Mouse (Mus musculus): ENCODE results near the gene Atp13a5.

Atp13a5 gene

DNA sequence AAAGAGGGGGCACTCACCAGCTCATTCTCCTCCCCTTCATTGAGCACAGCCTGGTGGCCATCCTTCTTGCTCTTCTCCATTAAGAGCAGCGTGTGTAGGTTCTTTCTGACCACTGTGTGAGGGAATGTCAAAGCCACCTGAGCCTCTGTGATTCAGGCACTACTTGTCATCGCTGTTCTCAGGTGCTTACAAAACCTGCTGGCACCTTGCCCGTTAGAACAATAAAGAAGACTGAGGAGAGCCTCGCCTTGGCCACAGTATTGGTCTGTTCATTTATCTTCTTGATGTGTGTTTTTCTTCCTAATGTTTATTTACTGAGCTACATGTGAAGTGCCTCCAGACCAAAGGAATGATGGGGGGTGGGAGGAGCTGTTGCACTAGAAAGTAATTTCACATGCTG, at the start of gene Atp13a5:
Gene Atp13a5, minus strand, starts transcription at position 275 of the 400 bp plus-strand sequence.
- in situ Hi-C loops (cut with MboI, MseI), result no loop called here

DNA sequence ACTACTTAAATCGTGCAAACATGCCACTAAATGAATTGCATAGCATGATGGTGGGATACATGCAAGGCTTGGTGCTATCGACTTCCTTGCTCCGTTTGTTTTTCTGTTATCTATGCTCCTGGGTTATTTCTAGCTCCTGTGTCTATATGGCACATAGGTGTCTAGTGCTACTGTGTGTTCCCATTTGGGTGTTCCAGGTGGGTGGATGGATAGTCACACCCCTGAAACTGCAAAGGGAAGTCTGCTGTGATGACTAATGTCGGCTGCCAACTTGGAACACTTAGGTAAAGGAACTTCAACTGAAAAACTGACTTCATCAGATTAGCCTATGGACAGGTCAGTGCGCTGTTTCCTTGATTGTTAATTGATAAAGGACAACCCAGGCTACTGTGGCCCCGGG, 36.3 kb upstream of the Atp13a5 start:
- in situ Hi-C loops (cut with MboI, MseI), result loop anchor here (5.0 kb wide), 1 partner anchor 37 kb away; no protein-coding TSS in a partner anchor

DNA sequence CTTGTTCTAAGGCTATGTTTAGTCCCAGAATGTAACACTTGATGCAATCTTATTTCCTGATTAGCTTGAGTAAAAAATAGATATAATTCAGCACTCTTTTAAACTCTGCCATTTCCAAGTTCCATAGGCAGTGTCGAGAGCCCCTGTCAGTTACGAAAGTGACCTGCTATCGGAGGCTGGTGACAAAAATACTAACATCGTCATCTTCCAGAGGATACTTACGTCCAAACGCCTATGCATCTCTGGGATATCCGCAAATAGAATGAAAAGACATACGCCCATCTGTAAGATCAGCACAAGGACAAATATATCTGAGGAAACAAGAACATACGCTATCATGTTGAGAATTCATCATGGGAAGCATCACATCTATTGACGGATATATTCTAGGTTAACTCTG, 28.8 kb upstream of the Atp13a5 start:
- in situ Hi-C loops (cut with MboI, MseI), result no loop called here

DNA sequence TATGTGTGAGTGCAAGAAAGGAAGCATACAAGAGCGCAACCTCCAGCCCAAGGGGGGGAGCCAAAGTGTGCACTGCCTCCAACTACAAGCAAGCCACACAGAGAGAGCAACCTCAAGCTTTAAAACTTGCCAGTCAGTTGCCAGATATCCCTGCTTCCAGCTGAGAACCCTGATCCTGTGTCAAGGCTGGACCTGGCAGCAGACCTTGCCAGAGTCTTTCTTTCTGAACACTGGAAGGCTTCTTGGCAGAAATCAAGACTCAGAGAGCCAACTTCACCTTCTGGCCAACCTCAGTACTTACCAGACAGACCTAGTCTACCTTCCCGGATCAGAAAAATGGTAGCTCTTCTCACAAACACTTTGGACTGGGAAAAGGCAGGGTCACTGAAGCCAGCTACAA, 20.5 kb upstream of the Atp13a5 start:
- in situ Hi-C loops (cut with MboI, MseI), result loop anchor here (10.0 kb wide), 1 partner anchor 1904 kb away; no protein-coding TSS in a partner anchor

DNA sequence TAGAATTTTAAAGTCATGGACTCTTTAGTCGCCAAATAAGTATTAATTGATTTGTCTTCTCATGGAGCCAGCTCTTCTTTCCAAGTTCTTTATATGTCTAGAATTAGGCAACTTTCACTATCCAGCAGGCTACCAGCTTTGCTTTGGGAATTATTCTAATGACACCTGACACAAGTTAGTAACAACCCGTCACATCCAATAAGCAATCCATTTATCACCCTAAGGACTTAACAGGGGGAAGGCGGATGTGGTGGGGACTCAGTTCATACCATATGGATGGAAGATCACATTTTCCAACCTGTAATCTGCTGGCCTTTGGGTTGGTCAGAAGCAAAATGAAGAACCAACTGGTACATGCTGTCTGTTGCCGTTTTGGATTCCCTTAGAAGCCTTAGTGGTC, 6.2 kb upstream of the Atp13a5 start:
- in situ Hi-C loops (cut with MboI, MseI), result no loop called here

DNA sequence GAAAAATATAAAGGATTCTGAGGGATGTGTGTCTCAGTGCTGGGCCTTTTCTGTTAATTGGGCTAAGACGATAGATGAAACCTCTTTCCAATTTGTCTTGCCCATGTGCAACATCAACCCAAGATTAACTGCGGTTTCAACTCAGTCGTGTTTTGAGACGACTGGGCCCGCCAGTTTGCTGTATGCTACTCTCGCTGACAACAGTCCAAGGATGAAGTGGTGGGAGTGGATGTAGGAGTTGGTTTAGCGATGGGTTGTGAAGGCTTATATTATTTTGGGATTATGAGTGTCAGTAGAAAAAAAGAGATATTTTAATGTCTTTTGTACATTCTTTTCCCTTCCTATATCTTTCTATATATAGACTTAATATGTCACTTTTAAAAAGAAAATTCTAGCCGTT, 3.9 kb downstream of the Atp13a5 start:
- in situ Hi-C loops (cut with MboI, MseI), result no loop called here

DNA sequence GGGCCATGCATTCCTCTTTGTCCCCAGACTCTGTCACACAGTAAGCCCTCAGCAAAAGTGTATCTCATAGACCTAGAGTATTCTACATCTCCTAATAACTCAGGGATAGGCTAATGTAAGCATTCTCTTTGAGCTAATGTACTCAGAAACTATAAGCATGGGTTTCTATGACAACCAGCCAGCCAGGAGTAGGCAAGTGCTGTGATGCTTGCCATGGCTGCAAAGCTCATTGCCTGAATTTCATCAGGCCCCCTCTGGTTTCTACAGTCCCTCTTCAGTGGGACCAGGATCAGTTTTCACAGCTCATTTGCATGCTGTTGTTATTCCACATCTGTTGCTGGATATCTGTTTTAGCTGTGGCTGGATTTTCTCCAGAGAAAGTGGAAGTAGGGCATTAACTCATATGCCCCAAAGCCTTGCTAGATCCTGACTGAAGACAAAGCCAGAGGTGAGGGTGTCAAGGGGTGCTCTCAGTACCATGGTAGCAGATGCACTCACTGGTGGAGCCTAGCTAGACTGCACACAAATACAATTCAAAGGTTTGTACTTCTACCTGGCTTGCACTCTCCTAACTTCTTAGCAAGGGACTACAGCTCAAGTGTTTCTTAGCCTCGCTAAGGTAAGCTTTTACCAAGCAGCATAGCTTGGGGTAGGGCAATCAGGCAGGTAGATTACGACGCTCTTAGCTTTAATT, 47.0 kb downstream of the Atp13a5 start:
- in situ Hi-C loops (cut with MboI, MseI), result no loop called here

DNA sequence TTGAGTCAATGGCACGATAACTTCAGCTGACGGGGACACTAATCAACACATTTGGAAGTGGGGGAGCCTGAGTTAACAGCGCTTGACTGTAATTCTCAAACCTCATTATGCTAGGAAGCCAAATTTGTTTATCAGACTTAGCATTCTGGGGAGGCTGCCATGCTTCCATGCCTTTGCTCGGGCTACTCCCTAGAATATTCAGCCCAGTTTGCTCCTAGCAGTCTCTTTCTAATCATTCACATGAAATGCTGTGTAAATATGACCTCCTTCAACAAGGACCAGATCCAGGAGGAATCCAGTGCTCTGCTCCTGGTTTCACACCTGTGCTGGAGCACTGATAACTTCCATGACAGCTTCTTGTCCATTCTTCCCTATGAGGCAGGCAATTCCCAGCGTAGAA, 47.6 kb downstream of the Atp13a5 start:
- in situ Hi-C loops (cut with MboI, MseI), result no loop called here

DNA sequence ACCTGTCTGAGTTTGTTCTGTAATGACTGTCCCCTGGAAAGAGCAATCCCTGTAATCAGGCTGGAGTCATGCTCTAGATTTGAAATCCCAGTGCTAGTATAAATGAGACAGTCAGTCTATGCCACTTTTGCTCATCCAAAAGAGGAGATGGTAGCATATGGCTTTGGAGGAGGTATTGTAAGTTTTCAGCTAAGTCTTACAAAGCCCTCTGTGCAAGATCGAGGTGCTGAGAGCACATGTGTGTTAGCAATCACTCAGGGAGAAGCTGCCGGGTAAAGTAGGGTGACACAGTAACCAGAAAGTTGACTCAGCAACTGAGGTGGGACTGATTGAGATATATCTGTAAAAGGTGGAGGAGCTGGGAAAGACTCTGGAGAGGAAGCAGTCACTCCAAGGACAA, 49.3 kb downstream of the Atp13a5 start:
- in situ Hi-C loops (cut with MboI, MseI), result no loop called here

DNA sequence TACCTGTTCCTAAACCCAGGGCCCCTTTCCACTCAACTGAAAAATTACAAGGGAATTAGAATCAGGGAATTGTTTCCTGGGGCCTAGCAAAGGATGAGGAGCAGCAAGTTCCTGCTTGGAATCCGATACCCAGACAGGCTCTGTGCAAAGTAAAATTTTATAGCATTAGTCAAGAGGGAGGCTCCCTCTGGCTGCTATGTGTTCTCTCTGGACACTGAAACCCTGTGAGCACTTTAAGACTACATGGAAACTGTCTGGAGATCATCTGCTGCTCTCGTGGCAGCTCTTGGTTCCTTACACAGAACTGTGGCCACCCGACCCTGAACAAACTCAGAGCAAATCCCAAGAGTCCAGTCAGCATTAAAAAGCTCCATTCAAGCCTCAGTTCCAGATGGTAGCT, 50.6 kb downstream of the Atp13a5 start:
- in situ Hi-C loops (cut with MboI, MseI), result no loop called here

DNA sequence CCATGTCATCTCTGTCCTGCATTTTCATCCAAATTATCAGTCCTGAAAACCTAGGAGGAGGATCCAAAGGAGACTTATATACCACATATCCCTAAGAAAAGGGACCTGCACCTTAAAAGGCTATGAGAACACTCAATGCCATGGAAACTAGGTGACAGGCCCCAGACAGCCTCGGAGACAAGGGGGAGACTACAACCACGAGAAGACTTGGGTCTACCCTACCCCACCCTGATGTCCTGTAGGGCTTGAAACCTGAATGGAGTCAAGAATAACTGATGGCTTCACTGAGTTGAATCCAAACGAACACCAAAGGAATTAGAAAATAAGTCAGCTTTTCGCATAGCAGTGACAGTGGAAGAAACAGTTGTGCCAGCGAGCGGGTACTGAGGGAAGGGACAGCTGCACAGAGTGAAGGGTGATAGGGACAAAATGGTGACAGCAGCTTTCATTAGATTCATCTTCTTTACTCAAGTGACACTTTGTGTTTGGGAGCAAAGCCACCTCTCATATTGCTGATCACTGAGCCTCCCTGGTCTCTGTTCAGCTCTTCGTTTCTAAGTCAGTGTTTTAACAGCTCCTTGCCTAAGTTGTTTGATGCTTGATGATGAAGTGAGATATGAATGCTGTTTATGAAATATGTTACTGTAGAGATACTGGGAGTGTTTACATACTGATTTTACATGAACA, 53.2 kb downstream of the Atp13a5 start:
- in situ Hi-C loops (cut with MboI, MseI), result no loop called here

DNA sequence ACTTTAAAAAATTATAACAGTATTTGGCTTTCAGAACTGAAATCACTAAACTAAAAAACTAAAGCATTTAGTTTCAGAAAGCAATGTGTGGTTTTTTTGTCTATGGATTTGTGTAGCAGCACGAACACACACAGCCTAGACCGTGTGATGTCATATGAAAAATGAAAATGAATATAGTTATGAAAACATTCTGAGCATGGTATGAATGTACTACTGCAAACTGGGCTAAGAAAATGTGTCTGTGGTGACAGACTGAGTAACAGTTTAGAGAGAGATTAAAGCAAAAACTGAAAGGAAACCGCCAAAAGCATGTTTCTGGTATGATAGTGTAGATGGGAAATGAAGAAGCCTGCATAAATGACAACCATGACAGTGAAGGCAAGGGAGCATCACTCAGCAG, 57.8 kb downstream of the Atp13a5 start:
- in situ Hi-C loops (cut with MboI, MseI), result no loop called here

DNA sequence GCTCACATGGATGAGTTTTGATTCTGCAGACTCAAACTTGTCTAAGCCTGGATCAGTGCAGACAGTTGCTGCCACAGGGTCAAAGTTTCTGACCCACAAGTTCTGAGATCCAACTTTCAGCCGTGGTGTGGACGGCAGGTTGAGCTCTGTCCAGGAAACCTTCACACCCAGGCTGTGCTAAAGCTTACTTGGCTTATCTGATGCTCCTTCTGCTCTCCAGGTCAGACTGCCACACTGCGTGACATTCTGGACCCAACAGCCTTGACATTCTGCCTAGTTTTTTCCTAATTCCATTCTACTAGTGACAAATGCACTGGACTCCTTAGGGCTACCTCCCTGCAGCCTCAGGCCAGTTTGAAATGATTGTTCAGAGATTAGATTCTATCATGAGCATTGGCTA, 63.1 kb downstream of the Atp13a5 start:
- in situ Hi-C loops (cut with MboI, MseI), result no loop called here

DNA sequence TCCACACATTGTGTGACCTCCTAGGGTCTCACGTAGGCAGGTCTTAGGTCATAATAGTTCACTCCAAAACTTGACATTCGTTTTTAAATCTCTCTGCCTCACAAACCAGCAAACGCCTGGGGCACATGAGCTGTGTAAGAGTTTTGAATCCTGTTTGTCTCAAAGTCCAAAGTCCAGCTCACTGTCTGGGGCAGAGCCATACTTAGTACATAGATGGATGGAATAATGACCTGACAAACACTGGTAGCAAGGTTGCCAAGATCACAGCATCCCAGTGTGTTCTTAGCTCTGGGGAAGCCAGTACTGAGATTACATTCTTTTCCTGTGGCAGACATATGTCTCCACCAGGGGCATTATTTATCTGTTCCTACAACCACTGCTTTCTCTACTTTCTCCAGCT, 63.5 kb downstream of the Atp13a5 start:
- in situ Hi-C loops (cut with MboI, MseI), result no loop called here

DNA sequence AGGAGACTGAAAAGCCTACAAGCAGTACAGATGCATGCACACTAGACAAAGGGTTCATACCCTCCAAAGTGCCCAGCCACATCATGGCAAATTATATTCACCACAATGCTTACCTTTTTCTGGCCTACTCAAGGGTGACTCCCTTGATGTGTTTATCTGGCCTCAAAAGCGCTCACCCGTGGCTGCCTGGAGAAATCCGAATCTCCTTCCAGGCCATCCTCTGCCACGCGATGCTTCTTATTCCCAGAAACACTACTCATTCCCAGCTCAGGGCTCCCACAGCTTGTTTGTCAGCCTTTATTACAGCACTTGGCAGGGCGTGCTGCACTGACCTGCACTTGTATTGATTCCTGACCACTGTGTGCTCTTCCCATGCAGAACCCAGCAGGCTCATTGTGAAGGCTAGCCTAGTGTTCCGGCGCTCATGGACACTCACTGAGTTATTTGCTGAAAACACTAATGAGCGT, 80.9 kb downstream of the Atp13a5 start:
- in situ Hi-C loops (cut with MboI, MseI), result no loop called here

DNA sequence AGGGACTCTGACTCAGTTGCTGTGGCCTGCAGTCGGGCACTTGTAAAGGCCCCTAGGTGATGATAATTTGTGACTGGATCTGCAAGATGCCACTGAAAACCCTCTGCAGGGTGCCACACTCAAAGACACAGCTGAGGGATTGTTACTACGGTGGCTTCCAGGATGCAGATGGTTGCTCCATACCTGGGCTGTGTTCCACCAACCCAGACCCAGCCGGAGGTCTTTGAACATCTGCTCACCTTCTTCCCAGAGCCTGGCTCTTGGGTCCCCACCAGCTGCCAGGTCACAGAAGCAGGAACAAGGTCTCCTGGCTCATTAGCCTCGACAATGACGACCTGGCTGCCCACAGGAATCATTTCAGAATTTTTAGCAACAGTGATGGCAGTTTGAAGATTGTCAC, 97.8 kb downstream of the Atp13a5 start:
- in situ Hi-C loops (cut with MboI, MseI), result no loop called here

DNA sequence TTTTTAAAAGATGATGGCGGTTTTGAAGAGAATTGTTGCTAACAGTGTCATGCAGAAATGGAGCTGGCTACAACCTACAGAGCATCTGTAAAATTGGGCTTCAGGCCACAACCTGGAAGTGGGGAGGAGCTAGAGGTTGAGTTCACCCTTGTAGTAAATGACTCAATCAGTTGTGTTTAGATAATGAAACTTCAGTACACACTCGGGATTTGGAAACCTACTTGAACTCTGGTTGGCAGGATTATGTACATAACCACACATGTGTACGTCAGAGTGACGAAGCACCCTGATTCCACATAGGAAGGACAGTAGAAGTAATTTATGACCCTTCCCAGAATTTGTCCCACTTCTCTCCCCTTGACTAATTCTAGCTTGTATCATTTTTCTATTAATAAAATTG, 124.2 kb downstream of the Atp13a5 start:
- in situ Hi-C loops (cut with MboI, MseI), result loop anchor here (10.0 kb wide), 1 partner anchor 480 kb away; no protein-coding TSS in a partner anchor

DNA sequence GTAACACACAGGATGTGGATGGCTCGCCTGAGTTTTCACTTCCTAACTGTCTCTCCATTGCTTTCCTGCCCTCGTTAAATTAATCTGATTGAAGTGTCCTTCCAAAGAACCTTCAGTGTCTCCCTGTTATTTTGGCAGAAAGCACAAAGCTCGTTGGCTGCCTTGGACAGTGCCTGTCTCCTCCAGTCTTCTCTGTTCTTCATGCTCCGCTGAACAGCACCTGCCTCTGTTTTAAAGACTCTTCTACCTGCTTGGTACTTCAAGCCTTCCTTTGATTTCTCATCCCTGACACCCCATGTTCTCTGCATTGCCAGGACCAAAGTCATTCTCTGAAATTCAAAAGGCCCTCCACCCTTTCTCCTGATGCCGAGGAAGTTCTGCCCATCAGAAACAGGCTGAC, 142.6 kb downstream of the Atp13a5 start:
- in situ Hi-C loops (cut with MboI, MseI), result no loop called here

DNA sequence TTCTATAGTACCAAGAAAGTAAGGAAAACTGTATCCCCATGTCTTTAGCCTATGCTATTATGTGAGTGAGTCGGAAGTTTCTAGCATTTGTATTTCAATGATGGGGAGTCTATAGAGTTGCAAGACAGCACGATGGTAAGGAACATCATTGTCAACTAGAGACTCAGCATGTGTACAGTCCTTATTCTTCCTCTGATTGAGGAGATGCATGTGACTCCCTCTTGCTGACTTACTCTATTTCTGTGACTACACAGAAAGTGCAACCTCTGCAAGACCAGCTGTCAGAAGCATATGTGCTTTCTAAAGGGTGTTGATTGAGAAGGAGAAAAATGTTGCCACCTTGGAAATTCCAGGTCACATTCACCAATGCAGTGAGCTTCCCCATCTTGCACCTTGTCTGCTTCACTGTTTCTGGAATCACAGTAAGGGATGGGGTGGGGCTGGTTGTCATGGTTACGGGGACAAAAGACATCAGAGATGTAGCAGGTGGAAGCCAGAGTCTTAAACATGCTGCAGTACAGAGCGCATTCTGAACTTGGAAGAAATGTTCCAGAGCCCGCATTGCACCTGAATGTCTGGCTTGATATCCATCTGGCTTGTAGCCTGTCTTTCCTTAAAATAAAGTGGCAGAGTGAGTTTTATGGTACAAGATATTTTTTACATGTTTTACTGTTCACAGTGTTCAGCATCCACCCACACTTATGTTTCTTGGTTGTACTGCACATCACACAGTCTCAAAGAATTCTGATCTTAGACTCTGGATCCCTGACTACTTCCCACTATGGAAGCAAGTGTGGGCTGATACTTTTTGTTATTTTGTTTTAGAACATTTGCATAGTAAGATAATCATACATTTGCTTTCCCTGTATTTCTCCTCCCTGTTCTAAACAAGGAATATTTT, 161.9 kb downstream of the Atp13a5 start:
- in situ Hi-C loops (cut with MboI, MseI), result no loop called here

DNA sequence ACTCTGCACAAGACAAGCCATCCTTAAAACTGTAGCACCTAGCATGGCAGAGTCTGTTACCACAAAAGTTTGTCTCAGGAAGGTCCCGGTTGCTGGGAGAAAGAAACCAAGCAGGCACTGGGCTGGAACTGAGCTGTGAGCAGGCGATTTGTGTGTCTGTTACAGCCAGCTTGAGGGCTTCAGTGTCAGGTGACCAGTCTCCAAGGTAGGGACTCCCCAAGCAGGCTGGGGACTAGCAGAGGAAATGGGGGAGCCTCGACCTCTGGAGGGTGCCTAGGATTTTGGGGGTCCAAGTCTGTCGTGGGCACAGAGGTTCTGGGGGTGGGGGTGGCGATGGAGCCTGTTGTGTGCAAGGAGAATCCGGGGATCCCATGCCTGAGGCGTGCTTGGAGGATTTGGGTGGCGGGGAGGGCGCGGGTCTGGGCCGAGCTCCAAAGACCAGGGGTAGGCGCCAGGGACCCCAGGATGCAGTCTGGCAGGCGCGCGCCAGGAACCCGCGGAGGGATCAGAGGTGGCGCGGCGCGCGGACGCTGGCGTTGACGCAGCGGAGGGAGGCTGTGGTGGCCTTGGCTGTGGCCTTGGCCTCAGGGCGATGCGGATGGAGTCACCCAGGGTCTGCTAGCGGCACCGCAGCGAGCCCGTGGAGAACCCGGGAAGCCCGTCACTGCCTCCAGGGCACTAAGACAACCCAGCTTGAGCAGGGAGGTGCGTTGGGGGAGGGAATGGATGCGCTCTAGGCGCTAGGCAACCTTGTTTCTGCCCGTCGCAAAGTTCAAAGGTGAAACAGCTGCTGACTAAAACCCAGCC, 168.7 kb downstream of the Atp13a5 start, which contains the start of gene Hrasls:
Gene Hrasls, plus strand, starts transcription at position 91 of the 807 bp plus-strand sequence.
- in situ Hi-C loops (cut with MboI, MseI), result no loop called here

DNA sequence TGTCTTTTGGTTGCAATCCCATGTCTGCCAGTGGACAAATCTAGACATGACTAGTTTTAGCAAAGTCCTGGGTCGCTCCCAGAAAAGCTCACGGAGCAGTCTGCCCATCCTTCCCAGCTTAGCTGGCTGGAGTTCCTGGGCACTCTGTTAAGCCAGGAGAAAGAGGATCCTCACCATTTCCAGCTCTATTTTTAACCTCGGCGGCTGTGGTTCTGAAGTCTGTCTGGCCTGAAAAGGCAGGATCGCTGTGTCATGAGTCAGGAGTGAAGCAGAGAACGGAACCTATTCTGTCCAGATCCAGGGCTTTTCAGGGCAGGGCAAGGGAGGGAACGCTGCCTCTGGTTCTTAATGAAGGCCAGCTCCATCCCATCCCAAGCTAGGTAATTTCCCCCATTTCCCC, 169.7 kb downstream of the Atp13a5 start:
- in situ Hi-C loops (cut with MboI, MseI), result no loop called here
